Mouse (Mus musculus): ENCODE results near the gene Gper1.

GRCm38 (mm10) chr5:139429818-139430341, 6.9 kb downstream of the Gper1 start:
- TF ChIP-seq CTCF (IDR thresholded peaks at IDR 0.05): no peak
- no peak for TF ChIP-seq EP300 (IDR thresholded peaks at IDR 0.05)
